Mouse (Mus musculus) spleen, postnatal 10 days (tissue): Measurements from ENCODE around the gene Scml4.

Experiments used
- DNase-seq, 2 experiments: peaks; one replicate each; pipeline ENCODE4 v3.0.0; 2021 to 2022; ENCODE audit warnings: low spot score in 2 of 2

The Scml4 gene

GRCm38 (mm10) chr10:42901361-42901760, 41.2 kb downstream of the Scml4 start:
- peak in 1 of 2 experiments; percentile 28 for DNase-seq

GRCm38 (mm10) chr10:42903054-42903453, 42.9 kb downstream of the Scml4 start:
- DNase-seq, result no peak

GRCm38 (mm10) chr10:42908562-42908961, 48.4 kb downstream of the Scml4 start:
- no peak for DNase-seq

GRCm38 (mm10) chr10:42910567-42910966, 50.4 kb downstream of the Scml4 start:
- no peak for DNase-seq

- no peak for DNase-seq
Observed at GRCm38 (mm10) chr10:42912056-42912455, 51.9 kb downstream of the Scml4 start.

- DNase-seq, result no peak
Observed at GRCm38 (mm10) chr10:42913196-42913595, 53.0 kb downstream of the Scml4 start.

GRCm38 (mm10) chr10:42914146-42914545, 54.0 kb downstream of the Scml4 start:
- DNase-seq, result no peak

GRCm38 (mm10) chr10:42917355-42917754, 57.2 kb downstream of the Scml4 start:
- DNase-seq, result no peak

- no peak for DNase-seq
Observed at GRCm38 (mm10) chr10:42919786-42920185, 59.6 kb downstream of the Scml4 start.

GRCm38 (mm10) chr10:42925103-42925866, 65.1 kb downstream of the Scml4 start:
- DNase-seq, result no peak

- no peak for DNase-seq
Observed at GRCm38 (mm10) chr10:42930121-42930650, 70.0 kb downstream of the Scml4 start.

GRCm38 (mm10) chr10:42932862-42933480, 72.8 kb downstream of the Scml4 start:
- no peak for DNase-seq

- no peak for DNase-seq
Observed at GRCm38 (mm10) chr10:42934672-42935071, 74.5 kb downstream of the Scml4 start.

- DNase-seq, result no peak
Observed at GRCm38 (mm10) chr10:42936205-42936604, 76.0 kb downstream of the Scml4 start.

GRCm38 (mm10) chr10:42938361-42938760, 78.2 kb downstream of the Scml4 start:
- DNase-seq, result no peak

GRCm38 (mm10) chr10:42939691-42940090, 79.5 kb downstream of the Scml4 start:
- no peak for DNase-seq

GRCm38 (mm10) chr10:42940193-42941050, 80.3 kb downstream of the Scml4 start:
- no peak for DNase-seq

- DNase-seq, result no peak
Observed at GRCm38 (mm10) chr10:42941278-42941677, 81.1 kb downstream of the Scml4 start.

- DNase-seq, result peak in 1 of 2 experiments; percentile 43
Observed at GRCm38 (mm10) chr10:42941697-42942221, 81.6 kb downstream of the Scml4 start.

- DNase-seq, result peak in 1 of 2 experiments; percentile 56
Observed at GRCm38 (mm10) chr10:42942300-42942699, 82.1 kb downstream of the Scml4 start.

- DNase-seq, result no peak
Observed at GRCm38 (mm10) chr10:42945316-42945715, 85.1 kb downstream of the Scml4 start.

- DNase-seq, result no peak
Observed at GRCm38 (mm10) chr10:42947336-42947735, 87.2 kb downstream of the Scml4 start.
